Mouse (Mus musculus): ENCODE measurements around the gene Sec61b. TPM values are rescaled to one million over a fixed set of nuclear protein-coding genes. Genes with fewer than 3 reads are reported as not detected.

The Sec61b gene
- polyA plus RNA-seq, 1 experiment from 2014 or later = 434 TPM

DNA sequence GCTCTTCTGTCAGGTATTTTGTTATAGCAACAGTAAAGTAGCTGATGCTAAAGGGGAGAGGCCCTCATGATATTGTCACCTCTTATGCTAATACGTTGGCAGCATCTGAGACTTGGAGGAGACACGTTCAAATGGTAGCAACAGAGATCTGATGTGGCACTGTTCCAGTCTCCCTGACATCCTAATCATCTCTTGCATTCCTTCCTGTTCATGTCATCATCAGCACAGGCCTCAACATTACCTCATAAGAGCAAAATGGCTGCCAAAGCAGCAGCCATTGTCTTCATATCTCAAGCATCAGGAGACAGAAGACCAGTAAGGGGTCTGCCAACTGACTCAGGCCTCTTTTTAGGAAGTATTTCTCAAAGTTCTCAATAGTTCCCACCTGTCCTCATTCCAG is 20.2 kb downstream of the Sec61b start:
- no peak overlapping the region for H3K4me3 ChIP-seq
- no peak overlapping the region for H3K27ac ChIP-seq
- 86% methylated on average over 2 of the region's 2 CpGs for WGBS
- H3K4me1 ChIP-seq = peaks cover 38% of the 10 kb centered on the region
- H3K9me3 ChIP-seq (replicated peaks) = no peaks in the 10 kb centered on the region
- DNase-seq (ENCODE audit: low spot score) = no peak
- H3K27me3 ChIP-seq (ENCODE audit: low read depth, poor library complexity, severe bottlenecking) = no peaks in the 10 kb centered on the region
- no peaks in the 10 kb centered on the region for H3K36me3 ChIP-seq

DNA sequence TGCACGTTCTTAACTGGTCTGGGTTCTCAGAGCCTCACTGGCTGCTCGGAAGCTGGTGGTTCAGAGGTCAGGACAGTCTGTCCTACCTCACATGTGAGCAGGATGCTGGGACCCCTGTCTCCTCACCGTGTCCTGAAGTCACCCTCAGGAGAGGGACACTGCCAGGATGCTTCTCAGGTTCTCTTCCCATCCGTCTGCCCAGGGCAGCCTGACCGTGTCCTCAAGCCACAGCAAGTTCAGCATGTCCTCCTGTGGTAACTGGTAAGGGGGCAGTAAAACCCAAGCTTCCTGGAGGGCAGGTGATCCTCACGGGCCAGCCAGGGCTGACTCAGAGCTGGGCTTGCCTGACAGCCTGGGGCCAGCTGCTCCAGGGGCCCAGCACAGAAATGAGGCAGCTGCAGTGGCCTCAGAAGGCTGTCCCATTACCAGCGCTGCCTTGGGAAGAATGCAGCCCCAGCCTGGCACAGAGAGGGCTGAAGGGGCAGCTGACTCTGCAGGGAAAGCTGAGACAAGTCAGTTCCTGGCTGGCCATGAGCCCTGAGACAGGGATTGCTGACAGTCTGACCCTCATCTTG is 23.4 kb downstream of the Sec61b start:
- peaks cover 16% of the 10 kb centered on the region for H3K4me1 ChIP-seq
- H3K27me3 ChIP-seq (ENCODE audit: low read depth, poor library complexity, severe bottlenecking) = no peaks in the 10 kb centered on the region
- no peaks in the 10 kb centered on the region for H3K36me3 ChIP-seq
- no peak overlapping the region for H3K4me3 ChIP-seq
- no peak for DNase-seq (ENCODE audit: low spot score)
- H3K27ac ChIP-seq = no peak overlapping the region
- no peaks in the 10 kb centered on the region for H3K9me3 ChIP-seq (replicated peaks)
- WGBS = 62% methylated on average over 7 of the region's 7 CpGs

DNA sequence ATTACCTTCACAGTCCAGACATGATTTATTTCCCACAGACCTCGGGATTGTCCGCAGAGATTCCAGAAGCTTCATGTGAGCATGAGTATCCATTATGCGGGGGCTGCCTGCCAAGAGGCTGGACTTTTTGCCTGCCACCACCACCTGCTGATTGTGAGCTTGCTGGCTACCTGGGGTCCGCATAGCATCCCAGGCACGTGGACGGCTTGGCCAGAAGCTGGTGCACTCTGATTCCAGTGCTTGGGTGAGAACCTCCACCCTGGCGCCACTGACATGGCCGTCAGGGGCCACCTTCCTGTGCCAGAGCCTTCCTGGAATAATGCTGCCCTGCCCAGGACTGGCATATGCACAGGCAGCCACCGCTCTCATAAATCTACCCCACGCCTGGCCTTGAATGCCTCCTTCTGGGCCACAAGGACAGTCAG is 24.7 kb downstream of the Sec61b start:
- H3K4me3 ChIP-seq = no peak overlapping the region
- H3K9me3 ChIP-seq (replicated peaks) = no peaks in the 10 kb centered on the region
- DNase-seq (ENCODE audit: low spot score) = no peak
- no peak overlapping the region for H3K27ac ChIP-seq
- peaks cover 6% of the 10 kb centered on the region; the same call in 1 of the 2 replicates for H3K4me1 ChIP-seq
- no peaks in the 10 kb centered on the region for H3K36me3 ChIP-seq
- WGBS = 82% methylated on average over 10 of the region's 10 CpGs
- H3K27me3 ChIP-seq (ENCODE audit: low read depth, poor library complexity, severe bottlenecking) = no peaks in the 10 kb centered on the region

DNA sequence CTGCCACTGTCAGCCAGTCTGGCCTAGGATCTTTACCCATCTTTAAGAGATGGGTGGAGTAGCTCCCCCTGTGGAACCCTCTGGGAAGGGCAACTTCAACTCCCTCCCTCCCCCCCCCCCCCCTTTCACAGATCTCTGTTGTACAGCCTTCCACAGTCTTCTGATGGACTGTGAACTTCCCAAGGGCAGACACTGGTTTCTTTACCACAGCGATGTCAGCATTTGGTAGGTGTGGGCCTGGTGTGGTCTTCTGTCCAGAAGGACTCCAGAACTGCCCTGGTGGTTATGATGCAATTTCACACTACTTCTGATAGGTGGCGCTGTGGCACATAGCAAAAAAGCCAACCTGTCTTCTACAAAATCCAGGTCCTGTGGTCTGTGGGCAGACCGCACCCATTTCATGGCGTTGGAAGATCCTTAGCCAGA is 28.1 kb downstream of the Sec61b start:
- Histone ChIP-seq H3K27me3 (ENCODE audit: low read depth, poor library complexity, severe bottlenecking) (no peaks in the 10 kb centered on the region), H3K36me3 (no peaks in the 10 kb centered on the region), H3K4me3 (no peak overlapping the region), H3K4me1 (peaks cover 10% of the 10 kb centered on the region), H3K9me3 (replicated peaks) (no peaks in the 10 kb centered on the region), H3K27ac (no peak overlapping the region)
- 33% methylated on average over 4 of the region's 4 CpGs for WGBS
- peak; percentile 41 for DNase-seq (ENCODE audit: low spot score)

DNA sequence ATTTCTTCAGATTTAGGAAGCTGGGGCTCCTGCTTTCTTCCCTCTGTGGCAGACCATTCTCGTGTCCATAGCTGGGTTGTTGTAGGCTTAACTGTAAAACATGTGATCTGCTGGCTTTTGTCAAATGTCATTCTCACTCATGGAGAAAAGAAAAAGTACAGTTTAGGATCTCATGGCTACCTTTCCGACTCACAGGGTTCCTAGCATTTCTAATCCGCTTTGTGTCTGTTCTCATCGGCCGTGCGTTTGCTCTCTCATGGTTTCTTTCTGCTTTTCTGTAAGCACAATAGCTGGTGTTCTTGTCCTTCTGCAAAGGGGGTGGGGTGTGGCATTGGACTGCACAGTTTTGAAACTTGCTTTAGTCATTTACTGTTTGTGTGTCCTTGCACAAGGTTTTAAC is 28.6 kb downstream of the Sec61b start:
- Histone ChIP-seq H3K4me1 (peaks cover 6% of the 10 kb centered on the region; the same call in 1 of the 2 replicates), H3K27me3 (ENCODE audit: low read depth, poor library complexity, severe bottlenecking) (no peaks in the 10 kb centered on the region), H3K27ac (no peak overlapping the region), H3K9me3 (replicated peaks) (no peaks in the 10 kb centered on the region), H3K4me3 (no peak overlapping the region), H3K36me3 (no peaks in the 10 kb centered on the region)
- 86% methylated on average over 6 of the region's 6 CpGs for WGBS
- DNase-seq (ENCODE audit: low spot score) = no peak

DNA sequence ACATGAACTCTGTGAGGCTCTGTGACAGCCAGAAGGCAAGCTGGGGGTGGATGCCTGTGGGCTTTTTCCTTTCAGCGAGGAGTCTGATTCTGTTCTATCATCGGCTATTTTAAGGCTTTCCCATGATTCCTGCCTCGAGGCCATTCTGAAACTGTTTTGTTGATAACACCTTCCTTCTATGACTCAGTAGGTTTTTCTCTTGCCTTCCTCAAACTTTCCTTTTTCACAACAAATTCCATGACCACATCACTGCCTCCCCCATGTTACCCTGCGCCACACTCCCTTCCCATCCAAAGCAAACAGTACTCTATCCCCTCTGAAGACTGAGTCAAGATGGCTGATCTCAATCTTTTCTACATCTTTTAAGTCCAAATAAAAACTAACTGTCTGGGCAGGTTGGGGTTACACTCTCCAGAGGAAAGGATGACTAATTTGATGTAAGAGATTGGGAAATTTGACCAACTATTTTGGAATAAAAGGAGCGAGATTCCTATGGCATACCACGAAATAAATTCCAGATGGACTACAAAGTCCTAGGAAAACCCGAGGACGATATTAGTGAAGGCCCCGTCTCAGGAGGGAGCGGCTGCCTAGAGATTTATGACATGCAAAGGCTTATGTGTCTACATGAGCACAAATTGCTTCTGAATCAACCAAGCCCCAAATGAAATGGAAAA is 30.5 kb downstream of the Sec61b start:
- no peak overlapping the region for H3K27ac ChIP-seq
- no peak overlapping the region for H3K4me3 ChIP-seq
- no peak for DNase-seq (ENCODE audit: low spot score)
- no peaks in the 10 kb centered on the region for H3K36me3 ChIP-seq
- H3K4me1 ChIP-seq = peaks cover 5% of the 10 kb centered on the region; the same call in 1 of the 2 replicates
- no peaks in the 10 kb centered on the region for H3K9me3 ChIP-seq (replicated peaks)
- no peaks in the 10 kb centered on the region for H3K27me3 ChIP-seq (ENCODE audit: low read depth, poor library complexity, severe bottlenecking)
- WGBS = 51% methylated on average over 10 of the region's 10 CpGs

DNA sequence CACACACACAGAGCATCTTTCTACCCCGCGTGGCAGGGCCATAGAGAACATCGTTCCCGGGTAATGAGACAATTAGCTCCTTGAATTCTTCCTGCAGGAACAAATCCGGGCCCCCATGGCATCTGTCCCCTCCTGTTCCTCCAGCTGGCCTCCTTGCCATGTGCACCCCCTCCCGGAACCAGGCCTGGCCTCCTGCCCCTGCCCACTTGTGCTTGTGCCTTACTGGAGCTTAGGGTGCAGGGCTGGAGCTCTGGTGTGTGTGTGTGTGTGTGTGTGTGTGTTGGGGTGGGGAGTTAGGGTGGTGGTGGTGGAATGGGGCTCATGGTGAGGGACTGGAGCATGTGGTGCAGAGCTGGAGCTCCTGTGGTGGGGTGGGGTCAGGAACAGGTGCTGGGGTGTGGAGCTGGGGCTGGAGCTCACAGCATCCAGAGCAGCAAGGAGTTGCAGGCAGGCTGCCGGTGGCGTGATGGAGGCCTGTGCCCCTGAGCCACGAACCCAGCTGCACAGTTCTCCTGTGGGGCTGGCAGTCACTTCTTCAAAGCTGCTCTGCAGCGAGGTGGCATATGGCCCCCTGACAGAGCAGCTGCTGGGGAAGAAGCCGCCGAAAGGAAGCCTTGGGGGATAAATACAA is 44.2 kb downstream of the Sec61b start:
- H3K27ac ChIP-seq = no peak overlapping the region
- 71% methylated on average over 12 of the region's 12 CpGs for WGBS
- no peaks in the 10 kb centered on the region for H3K9me3 ChIP-seq (replicated peaks)
- no peak for DNase-seq (ENCODE audit: low spot score)
- H3K27me3 ChIP-seq (ENCODE audit: low read depth, poor library complexity, severe bottlenecking) = 0 out of 2 replicates have a peak, but pooled peaks cover 10% of the 10 kb centered on the region
- H3K36me3 ChIP-seq = no peaks in the 10 kb centered on the region
- peaks cover 4% of the 10 kb centered on the region; the same call in 1 of the 2 replicates for H3K4me1 ChIP-seq
- no peak overlapping the region for H3K4me3 ChIP-seq

DNA sequence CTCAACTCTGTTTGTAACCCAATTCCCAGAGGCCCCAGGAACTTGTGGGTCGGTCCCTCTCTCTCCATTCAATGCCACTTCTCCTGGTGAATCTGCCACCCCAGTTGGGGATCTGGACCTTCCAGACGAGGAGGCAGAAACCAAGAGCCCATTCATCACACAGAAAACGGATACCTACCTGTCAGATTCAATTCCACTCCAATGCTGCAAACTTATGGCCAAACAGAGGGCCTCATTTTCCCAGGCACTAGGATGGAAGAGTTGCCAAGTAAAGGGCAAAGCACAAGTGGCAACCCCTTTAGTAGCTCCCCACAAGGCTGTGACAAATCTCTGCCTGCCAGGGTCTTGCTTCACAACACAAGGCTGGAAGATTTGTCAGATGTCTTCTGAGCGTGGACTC is 45.6 kb downstream of the Sec61b start:
- Histone ChIP-seq H3K4me1 (peaks cover 4% of the 10 kb centered on the region; the same call in 1 of the 2 replicates), H3K27ac (no peak overlapping the region), H3K27me3 (ENCODE audit: low read depth, poor library complexity, severe bottlenecking) (0 out of 2 replicates have a peak, but pooled peaks cover 10% of the 10 kb centered on the region), H3K4me3 (no peak overlapping the region), H3K9me3 (replicated peaks) (no peaks in the 10 kb centered on the region), H3K36me3 (no peaks in the 10 kb centered on the region)
- WGBS = 75% methylated on average over 4 of the region's 4 CpGs
- DNase-seq (ENCODE audit: low spot score) = no peak

DNA sequence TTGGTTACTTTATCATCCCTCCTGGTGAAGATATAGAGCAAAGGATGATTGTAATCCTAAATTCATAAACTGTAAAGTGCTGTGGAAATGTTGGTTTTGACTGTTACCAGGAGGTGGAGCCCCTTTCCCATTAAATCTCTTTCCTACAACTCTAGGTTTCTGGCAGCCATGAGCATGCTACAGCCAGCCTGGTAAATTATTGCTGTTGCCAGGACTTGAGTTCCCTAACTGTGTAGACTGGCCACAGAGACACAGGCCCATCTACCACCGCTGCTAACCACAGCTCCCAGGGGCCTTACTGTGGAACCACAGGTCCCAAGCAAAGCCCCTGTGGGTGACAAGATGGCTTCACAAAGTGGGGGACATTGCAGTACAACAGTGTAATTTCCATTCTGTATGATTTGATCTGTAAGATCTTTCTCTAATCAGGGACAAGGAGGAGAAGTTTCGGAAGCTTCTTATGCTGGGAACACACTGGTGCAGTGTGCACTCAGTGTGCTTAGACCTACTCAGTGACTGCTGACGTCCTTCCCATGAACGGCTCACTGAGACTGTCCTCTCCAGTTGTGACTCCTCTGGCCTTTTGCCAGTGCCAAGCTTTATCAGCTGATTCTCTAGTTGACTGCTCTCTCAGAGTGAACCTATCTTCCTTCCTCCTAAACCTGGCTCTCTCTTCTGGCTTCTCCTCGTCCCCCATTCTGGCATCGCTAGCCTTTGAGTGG is 47.6 kb downstream of the Sec61b start:
- no peak overlapping the region for H3K4me3 ChIP-seq
- H3K27me3 ChIP-seq (ENCODE audit: low read depth, poor library complexity, severe bottlenecking) = 0 out of 2 replicates have a peak, but pooled peaks cover 10% of the 10 kb centered on the region
- 91% methylated on average over 6 of the region's 6 CpGs for WGBS
- peaks cover 4% of the 10 kb centered on the region; the same call in 1 of the 2 replicates for H3K4me1 ChIP-seq
- H3K9me3 ChIP-seq (replicated peaks) = no peaks in the 10 kb centered on the region
- no peaks in the 10 kb centered on the region for H3K36me3 ChIP-seq
- DNase-seq (ENCODE audit: low spot score) = no peak
- H3K27ac ChIP-seq = no peak overlapping the region

DNA sequence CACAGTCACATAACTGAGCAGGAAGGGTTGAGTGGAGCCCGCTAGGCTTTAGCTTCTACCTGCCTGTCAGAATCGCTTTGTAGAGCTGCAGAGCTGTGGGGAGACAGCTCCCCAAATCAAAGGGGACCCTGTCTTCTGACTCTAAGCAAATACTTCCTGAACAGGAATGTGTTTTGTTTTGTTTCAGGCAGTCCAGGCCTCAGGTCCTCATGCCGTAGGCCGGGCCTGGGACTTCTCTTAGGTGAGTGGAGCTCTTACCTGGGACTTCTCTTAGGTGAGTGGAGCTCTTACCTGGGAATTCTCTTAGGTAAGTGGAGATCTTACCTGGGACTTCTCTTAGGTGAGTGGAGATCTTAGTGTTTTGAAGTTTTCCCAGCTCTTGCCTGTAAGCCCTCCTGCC is 55.4 kb downstream of the Sec61b start:
- no peak overlapping the region for H3K4me3 ChIP-seq
- H3K36me3 ChIP-seq = no peaks in the 10 kb centered on the region
- 90% methylated on average over 4 of the region's 4 CpGs for WGBS
- no peaks in the 10 kb centered on the region for H3K4me1 ChIP-seq
- no peaks in the 10 kb centered on the region for H3K27me3 ChIP-seq (ENCODE audit: low read depth, poor library complexity, severe bottlenecking)
- no peaks in the 10 kb centered on the region for H3K9me3 ChIP-seq (replicated peaks)
- no peak for DNase-seq (ENCODE audit: low spot score)
- H3K27ac ChIP-seq = no peak overlapping the region

All from limb, embryonic 10.5 days (tissue).